Mouse (Mus musculus) embryonic facial prominence, embryonic 11.5 days (tissue): ENCODE measurements around the gene Gars. TPM values are rescaled to one million over a fixed set of nuclear protein-coding genes. Genes with fewer than 3 reads are reported as not detected.

Source experiments
- ATAC-seq: fragments of 200-750 bp; cut with Nextera tagmentation; replicated peaks from 2 replicates; pipeline ENCODE4 v1.8.0; 2017; ENCODE audit warnings: low read depth; ENCODE audit not compliant: insufficient number of reproducible peaks, low FRiP score, low TSS enrichment
- DNase-seq: peaks from one replicate; pipeline ENCODE4 v3.0.0-alpha.2; 2015; ENCODE audit warnings: low spot score
- H3K27ac ChIP-seq: fragments of 300-500 bp; sonication (generic); replicated peaks from 2 replicates; pipeline ENCODE4 v1.5.1; 2014; ENCODE audit warnings: mild to moderate bottlenecking, low read depth, low read length, control low read depth
- H3K27me3 ChIP-seq: fragments of 300-500 bp; sonication (generic); 2 replicates; pipeline ENCODE4 v1.6.1; 2014; ENCODE audit warnings: mild to moderate bottlenecking, low read length, moderate library complexity, mixed read lengths; ENCODE audit not compliant: control insufficient read depth, insufficient read depth
- H3K36me3 ChIP-seq: fragments of 300-500 bp; sonication (generic); replicated peaks from 2 replicates; pipeline ENCODE4 v1.6.1; 2014; ENCODE audit warnings: low read depth, mild to moderate bottlenecking, low read length, moderate library complexity, mixed read lengths; ENCODE audit not compliant: control insufficient read depth, insufficient read depth
- H3K4me1 ChIP-seq: fragments of 300-500 bp; sonication (generic); 2 replicates; pipeline ENCODE4 v1.6.1; 2014; ENCODE audit warnings: low read length, mixed read lengths; ENCODE audit not compliant: control insufficient read depth, insufficient read depth
- H3K4me2 ChIP-seq: fragments of 300-500 bp; sonication (generic); 2 replicates; pipeline ENCODE4 v1.6.1; 2014; ENCODE audit warnings: low read depth, mild to moderate bottlenecking, control low read depth, low read length, moderate library complexity
- H3K4me3 ChIP-seq: fragments of 300-500 bp; sonication (generic); 2 replicates; pipeline ENCODE4 v1.5.1; 2014; ENCODE audit warnings: low read depth, low read length, control low read depth
- H3K9ac ChIP-seq: fragments of 300-500 bp; sonication (generic); replicated peaks from 2 replicates; pipeline ENCODE4 v1.6.1; 2014; ENCODE audit warnings: mild to moderate bottlenecking, control low read depth, low read length
- H3K9me3 ChIP-seq: fragments of 300-500 bp; sonication (generic); replicated peaks from 2 replicates; pipeline ENCODE4 v1.6.1; 2016; ENCODE audit warnings: mild to moderate bottlenecking, low read length, inconsistent platforms, mixed read lengths; ENCODE audit not compliant: control insufficient read depth
- WGBS: fragments of 180-500 bp; shearing (Covaris S2); extraction: QIAGEN DNeasy Blood & Tissue Kit; methylation state at CpG from one replicate; pipeline ENCODE4 v1.1.7; 2014; 5-methylcytosine and 5-hydroxymethylcytosine counted together
- polyA plus RNA-seq: library from polyadenylated mRNA; unstranded; fragments of >200 nt; fragmentation: Nextera tagmentation; extraction: Ambion mirVana; gene quantifications from 2 replicates; pipeline ENCODE4 v1.2.1, GENCODE M21; 2014

Gene Gars
- polyA plus RNA-seq, 1 experiment from 2014 or later = 196 TPM

GRCm38 (mm10) chr6:55002438-55002837 is 35.4 kb upstream of the Gars start:
- ATAC-seq (no peak), DNase-seq (no peak)
- Histone ChIP-seq H3K36me3 (no peaks in the 10 kb centered on the region), H3K4me1 (no peaks in the 10 kb centered on the region), H3K9ac (no peak overlapping the region), H3K27ac (no peak overlapping the region), H3K27me3 (no peaks in the 10 kb centered on the region), H3K4me3 (no peak overlapping the region), H3K9me3 (no peaks in the 10 kb centered on the region), H3K4me2 (no peak overlapping the region)
- WGBS = 68% methylated on average over 4 of the region's 4 CpGs

DNA sequence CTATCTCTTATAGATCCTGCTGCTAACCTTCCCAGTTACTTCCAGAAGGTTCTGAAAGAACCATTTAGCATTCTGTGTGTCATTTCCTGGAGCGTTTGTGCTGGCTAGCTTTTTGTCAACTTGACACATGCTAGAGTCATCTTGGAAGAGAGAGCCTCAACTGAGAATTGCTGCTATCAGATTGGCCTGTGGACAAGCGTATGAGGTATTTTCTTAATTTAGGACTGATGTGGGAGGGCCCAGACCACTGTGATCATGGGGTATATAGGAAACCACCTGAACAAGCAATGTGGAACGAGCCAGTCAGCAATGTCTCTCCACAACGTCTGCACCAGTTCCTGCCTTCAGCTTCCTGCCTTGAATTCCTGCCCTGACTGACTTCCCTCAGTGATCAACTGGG is 34.2 kb upstream of the Gars start:
- Histone ChIP-seq H3K4me1 (no peaks in the 10 kb centered on the region), H3K9ac (no peak overlapping the region), H3K9me3 (no peaks in the 10 kb centered on the region), H3K4me3 (no peak overlapping the region), H3K27me3 (no peaks in the 10 kb centered on the region), H3K36me3 (no peaks in the 10 kb centered on the region), H3K4me2 (no peak overlapping the region), H3K27ac (no peak overlapping the region)
- DNase-seq (no peak), ATAC-seq (no peak)
- 72% methylated on average over 4 of the region's 4 CpGs for WGBS

DNA sequence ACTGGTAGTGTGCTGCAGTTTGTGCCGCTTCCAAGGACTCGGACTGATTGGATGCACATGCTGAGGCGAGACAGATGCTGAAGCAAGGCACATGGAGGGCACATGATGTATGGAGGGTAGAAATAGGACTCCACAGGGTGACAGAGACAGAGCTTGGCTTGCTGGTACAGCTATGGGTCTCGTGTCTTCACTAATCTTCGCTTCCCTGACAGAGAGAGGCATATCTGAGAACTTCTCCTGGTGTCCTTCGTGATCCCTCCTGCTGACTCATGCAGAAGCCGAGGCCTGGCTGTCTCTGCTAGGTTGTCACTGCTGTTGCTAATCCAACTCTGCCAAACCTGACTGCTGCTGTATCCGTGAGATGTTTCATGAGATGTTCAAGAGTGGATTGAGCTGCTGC is 29.4 kb upstream of the Gars start:
- no peak overlapping the region for H3K27ac ChIP-seq
- DNase-seq (no peak), ATAC-seq (no peak)
- WGBS = 88% methylated on average over 8 of the region's 8 CpGs
- no peak overlapping the region for H3K9ac ChIP-seq
- H3K4me2 ChIP-seq = no peak overlapping the region
- H3K27me3 ChIP-seq = no peaks in the 10 kb centered on the region
- H3K9me3 ChIP-seq = no peaks in the 10 kb centered on the region
- H3K4me3 ChIP-seq = no peak overlapping the region
- no peaks in the 10 kb centered on the region for H3K4me1 ChIP-seq
- no peaks in the 10 kb centered on the region for H3K36me3 ChIP-seq

DNA sequence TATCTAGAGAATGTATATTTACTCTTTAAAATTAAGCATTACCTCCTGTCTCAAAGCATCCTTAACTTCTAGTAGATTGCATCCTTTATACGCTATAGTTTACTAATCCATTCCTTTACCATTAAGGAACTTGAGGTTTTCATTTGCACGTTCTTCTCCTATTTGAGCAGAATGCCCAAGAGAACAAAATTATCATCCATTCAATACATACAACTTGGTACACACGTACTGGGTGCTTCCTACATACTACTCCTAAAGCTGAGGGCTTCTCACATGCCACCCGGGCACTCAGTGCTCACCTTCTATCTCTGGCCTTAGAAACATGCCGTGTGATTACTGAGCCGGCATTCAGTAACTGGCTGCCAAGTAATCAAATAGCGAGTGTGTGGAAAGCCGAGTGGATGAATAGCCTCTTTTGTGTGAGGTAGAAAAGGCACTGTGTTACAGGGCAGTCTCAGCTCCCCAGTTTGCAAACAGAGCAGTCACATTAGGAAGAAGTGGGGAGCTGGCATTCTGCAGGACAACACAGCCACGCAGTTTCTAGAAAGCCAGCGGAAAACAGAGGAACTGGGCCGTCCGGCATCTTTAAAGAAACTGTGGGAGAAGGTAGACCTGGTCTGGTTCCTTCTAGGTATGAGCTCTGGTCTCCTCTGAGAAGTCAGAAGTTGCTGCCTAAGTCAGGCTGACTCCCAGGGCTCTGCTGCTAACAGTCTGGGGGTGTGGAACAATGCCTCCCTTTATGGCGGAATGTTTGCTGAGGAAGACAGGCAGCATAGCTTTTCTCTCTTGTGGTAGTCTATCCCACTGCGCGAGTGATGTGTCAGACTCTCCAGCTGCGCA is 28.2 kb upstream of the Gars start:
- Histone ChIP-seq H3K4me2 (no peak overlapping the region), H3K9ac (0 out of 2 replicates have a peak overlapping the region, but pooled peaks have one; percentile 2), H3K27me3 (no peaks in the 10 kb centered on the region), H3K9me3 (no peaks in the 10 kb centered on the region), H3K27ac (peak overlapping the region; percentile 22), H3K4me1 (no peaks in the 10 kb centered on the region), H3K36me3 (no peaks in the 10 kb centered on the region), H3K4me3 (no peak overlapping the region)
- WGBS = 13% methylated on average over 16 of the region's 16 CpGs
- peak; percentile 42 for DNase-seq
- ATAC-seq = peak; percentile 72; the same call in 1 of the 2 replicates

- no peaks in the 10 kb centered on the region for H3K9me3 ChIP-seq
- no peak overlapping the region for H3K9ac ChIP-seq
- no peaks in the 10 kb centered on the region for H3K27me3 ChIP-seq
- H3K27ac ChIP-seq = no peak overlapping the region
- DNase-seq = no peak
- H3K36me3 ChIP-seq = no peaks in the 10 kb centered on the region
- 52% methylated on average over 4 of the region's 4 CpGs for WGBS
- no peaks in the 10 kb centered on the region for H3K4me1 ChIP-seq
- H3K4me2 ChIP-seq = no peak overlapping the region
- ATAC-seq = no peak
- H3K4me3 ChIP-seq = no peak overlapping the region
These were observed 27.3 kb upstream of the Gars start for GRCm38 (mm10) chr6:55010330-55011091.

DNA sequence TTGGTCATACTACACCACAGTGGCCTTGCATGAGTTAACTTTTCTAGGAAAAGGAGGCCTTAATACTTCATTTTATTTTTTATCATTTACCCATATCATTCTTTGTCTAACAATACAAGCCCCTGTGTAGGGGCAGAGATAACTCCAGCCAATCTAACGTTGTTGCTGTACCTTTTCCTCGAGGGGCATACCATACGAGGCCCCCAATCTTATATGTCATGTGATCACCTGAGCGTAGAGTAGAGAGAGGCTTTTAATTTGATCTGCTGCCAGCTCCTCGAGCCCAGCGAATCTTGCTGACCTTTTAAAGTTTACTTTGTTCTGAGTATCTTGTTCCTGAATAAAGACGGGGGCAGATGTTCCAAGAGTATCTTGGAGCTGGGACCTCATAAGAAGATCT is 25.3 kb upstream of the Gars start:
- Histone ChIP-seq H3K27ac (no peak overlapping the region), H3K9ac (no peak overlapping the region), H3K4me1 (no peaks in the 10 kb centered on the region), H3K4me2 (no peak overlapping the region), H3K9me3 (no peaks in the 10 kb centered on the region), H3K4me3 (no peak overlapping the region), H3K36me3 (no peaks in the 10 kb centered on the region), H3K27me3 (no peaks in the 10 kb centered on the region)
- DNase-seq (no peak), ATAC-seq (no peak)
- WGBS = 73% methylated on average over 7 of the region's 7 CpGs

DNA sequence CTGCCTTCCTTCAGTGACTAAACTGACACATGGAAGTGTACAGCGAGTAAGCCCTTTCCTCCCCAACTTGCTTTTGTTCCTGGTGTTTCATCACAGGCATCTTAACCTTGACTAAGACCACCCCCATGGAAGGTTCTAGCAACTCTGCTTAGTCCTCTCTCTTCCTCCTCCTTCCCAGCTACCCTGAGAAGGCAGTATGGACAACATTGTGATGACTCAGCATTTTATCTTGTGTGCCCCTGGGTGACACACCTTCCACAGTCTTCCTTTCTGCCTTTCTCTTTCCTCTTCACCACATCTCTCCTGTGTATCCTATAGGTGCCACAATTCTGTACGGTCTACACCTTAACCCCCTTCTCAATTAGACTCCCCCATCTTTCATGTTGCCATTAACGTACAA is 23.6 kb upstream of the Gars start:
- H3K36me3 ChIP-seq = no peaks in the 10 kb centered on the region
- no peak overlapping the region for H3K27ac ChIP-seq
- no peak overlapping the region for H3K4me3 ChIP-seq
- no peak overlapping the region for H3K9ac ChIP-seq
- H3K27me3 ChIP-seq = no peaks in the 10 kb centered on the region
- 92% methylated on average over 3 of the region's 3 CpGs for WGBS
- no peak for DNase-seq
- H3K4me2 ChIP-seq = no peak overlapping the region
- H3K9me3 ChIP-seq = no peaks in the 10 kb centered on the region
- no peaks in the 10 kb centered on the region for H3K4me1 ChIP-seq
- ATAC-seq = no peak

DNA sequence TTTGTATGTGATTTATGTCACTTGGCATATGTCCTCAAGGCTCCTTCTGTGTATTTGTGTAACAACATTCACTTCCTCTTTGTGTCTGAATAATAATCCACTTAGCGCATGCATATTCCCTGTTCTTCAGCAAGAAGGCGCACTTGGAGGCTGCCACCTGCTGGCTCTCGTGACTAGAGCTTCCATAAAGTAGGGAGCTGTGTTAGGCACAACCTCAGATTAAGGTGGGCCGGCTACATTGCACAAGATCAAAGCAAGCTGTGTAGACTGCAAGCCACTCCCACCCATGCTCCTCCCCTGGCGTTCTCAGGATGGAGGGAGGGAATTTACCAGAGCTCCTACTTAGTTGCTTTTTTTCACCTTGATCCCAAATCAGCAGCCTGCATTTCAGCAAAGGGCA is 21.6 kb upstream of the Gars start:
- Histone ChIP-seq H3K4me3 (no peak overlapping the region), H3K27ac (no peak overlapping the region), H3K4me1 (no peaks in the 10 kb centered on the region), H3K4me2 (no peak overlapping the region), H3K27me3 (no peaks in the 10 kb centered on the region), H3K9ac (no peak overlapping the region), H3K36me3 (no peaks in the 10 kb centered on the region), H3K9me3 (no peaks in the 10 kb centered on the region)
- 18% methylated on average over 5 of the region's 5 CpGs for WGBS
- DNase-seq (peak; percentile 56), ATAC-seq (no peak)
